Mouse (Mus musculus) kidney, adult 18-20 months (tissue): ENCODE data around the gene Ap1m1.

Experiments used
- DNase-seq: peaks from one replicate; pipeline ENCODE4 v3.0.0; 2021

The Ap1m1 gene

GRCm38 (mm10) chr8:72296561-72296960 is 56.7 kb downstream of the Ap1m1 start:
- no peak for DNase-seq

DNA sequence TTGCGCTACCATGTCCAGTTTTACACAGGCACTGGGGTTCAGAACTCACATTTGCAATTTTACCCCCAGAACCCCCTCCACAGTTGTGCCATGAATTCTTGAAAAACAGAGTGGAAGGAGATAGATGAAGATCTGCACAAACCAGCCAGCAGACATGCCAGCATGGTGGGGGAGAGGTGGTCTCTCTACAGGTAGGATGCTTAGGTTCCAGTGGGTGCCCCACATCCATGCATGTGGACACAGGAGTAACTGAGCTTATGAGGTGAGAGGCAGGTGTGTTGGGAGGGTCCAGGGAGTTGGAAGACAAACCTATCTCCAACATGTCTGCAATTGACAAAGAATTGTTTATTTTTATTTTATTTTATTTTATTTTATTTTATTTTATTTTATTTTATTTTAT is 59.1 kb downstream of the Ap1m1 start:
- no peak for DNase-seq

- DNase-seq = no peak
Measured at GRCm38 (mm10) chr8:72300654-72301400, 61.0 kb downstream of the Ap1m1 start.

- DNase-seq = no peak
Measured at GRCm38 (mm10) chr8:72301497-72301896, 61.7 kb downstream of the Ap1m1 start.

DNA sequence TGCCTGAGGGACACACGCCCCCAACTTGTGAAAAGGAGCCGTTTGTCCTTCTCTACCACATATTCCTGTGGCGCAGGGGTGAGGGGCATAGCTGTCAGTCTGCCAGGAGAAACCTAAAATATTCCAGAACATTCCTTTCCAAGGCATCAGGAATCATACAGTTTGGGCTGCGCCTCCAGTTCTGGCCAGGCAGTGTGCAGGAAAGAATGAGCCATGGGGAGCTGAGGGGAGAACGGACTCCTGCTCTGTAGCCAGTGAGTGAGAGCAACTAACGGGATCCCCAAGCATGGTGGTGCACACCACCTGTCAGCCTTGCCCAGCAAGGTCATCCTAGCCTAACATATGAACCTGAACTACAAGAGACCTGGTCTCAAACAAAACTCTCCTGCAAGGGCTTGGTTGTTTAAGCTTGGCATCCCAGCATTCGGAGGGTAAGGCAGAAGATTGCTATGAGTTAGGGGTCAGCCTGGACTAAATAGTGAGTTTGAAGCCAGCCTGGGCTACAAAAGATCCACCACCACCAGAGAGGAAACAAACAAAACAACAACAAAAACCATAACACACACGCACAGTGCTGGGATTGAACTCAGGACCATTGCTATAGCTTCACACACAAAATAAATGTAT is 63.3 kb downstream of the Ap1m1 start:
- DNase-seq = no peak

GRCm38 (mm10) chr8:72303633-72304032 is 63.8 kb downstream of the Ap1m1 start:
- DNase-seq = peak; percentile 48

DNA sequence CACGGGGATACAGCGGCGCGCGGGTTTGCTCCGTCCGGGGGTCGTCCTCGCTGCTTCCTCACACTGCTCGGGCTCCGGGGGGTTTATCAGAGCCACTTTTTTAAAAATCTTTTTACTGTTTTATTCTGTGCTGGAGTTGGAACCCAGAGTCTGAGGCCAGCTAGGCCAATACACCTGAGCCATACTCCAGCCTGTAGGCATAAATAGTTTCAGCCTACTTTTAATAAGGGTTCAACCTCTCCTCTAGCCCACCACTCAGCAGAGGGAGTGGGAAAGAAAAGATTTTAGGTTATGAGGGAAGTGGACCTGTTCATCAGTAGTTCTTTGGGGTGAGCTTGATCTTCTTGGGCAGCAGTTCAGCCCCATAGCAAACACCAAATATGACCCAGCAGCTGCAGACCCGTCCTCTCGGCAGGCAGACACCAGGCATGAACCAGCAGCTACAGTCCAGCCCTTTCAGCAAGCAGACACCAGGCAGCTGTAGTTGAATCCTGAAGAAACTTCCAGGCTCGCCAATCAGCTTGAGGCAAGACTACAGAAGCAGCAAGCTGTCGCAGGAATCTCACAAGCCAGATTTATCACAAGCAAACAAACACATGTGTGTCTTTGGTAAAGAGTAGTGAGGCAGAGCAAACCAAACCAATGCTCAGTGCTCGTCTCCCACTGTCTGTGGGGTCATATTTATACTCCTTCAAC is 65.5 kb downstream of the Ap1m1 start, which contains the start of gene Gm10282:
Gm10282 (minus strand) TSS at position 51 of the 696 bp plus-strand sequence.
- DNase-seq = no peak

DNA sequence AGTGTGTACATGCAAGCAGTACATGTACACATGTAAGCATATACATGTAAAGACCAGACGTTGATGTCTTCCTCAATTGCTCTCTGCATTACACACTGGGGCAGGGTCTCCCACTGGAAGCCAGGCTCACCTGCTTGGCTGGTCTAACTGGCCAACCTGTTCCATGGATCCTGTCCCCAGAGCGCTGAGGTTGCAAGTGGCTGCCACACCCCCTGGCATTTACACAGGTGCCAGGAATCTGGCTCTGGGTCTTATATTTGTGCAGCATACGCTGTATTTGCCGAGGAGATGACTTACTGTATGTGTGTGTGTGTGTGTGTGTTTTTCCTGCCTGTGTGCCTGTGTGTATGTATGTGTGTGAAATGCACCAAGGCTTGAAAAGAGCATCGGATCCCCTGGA is 67.1 kb downstream of the Ap1m1 start:
- DNase-seq = no peak
